In the genomic region with DNA sequence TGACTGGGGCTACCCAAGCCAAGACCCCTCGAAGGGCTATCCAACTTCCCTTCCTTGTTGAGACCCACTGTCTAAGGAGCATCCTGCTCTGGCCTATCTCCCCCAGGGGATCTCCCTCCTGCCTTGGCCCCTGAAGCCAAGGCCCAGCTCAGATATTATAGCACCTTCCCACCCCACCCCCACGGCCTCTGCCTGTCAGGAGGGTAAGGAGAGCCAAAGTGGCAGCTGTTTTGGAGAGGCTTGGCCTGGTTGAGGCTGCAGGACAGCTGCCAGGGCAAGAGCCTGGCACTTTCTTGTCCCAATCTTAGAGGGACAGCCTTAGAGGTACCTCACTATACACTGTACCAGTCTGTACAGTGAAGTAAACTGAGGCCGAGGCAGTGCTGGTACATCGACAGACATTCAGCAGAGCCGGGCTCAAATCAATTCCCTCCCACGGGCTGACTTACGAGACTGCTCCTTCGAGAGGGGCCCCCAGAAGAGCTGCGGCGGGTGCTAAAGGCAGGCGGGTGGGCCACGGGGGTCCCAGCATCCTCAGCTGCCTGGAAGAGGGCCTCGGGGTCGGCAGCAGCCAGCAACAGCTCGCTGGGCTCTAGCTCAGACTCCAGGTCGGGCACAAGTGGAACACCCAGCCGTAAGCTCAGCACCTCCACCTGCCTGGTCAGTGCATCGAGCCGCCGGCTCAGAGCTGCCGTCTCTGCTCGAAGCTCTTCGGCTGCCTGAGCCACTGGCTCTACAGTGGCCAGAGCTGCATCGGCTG, we compare ENCODE assay signal across 15 mouse cellular contexts. TPM values are rescaled to one million over a fixed set of nuclear protein-coding genes. Genes with fewer than 3 reads are reported as not detected.
DNase-seq lines count a peak whose midpoint lies in the region; ATAC-seq and TF ChIP-seq lines count a peak whose summit lies in the region.
"Had no signal": no experiment of that assay in that cellular context is flagged by ENCODE, and none has a peak within 500 bp of the region (broad histone marks: within the 10 kb centered on the region; RNA-seq: fewer than 3 reads in every experiment).

No protein-coding gene starts in this region.

- peak overlapping the region; percentile 68 for H3K9ac ChIP-seq in heart, embryonic 13.5 days
- H3K9ac ChIP-seq: hindbrain, embryonic 15.5 days; lung, embryonic 14.5 days; neural tube, embryonic 13.5 days; stomach, embryonic 15.5 days had no signal

- 78% methylated on average over 24 of the region's 24 CpGs for WGBS in heart, embryonic 13.5 days
- 93% methylated on average over 24 of the region's 24 CpGs for WGBS in small intestine, adult 2 months

- no peak for TF ChIP-seq POLR2A in small intestine, adult 2 months (IDR thresholded peaks at IDR 0.05; ENCODE audit: low read depth, low read length)

- intact Hi-C loops in left cerebral cortex, postnatal 4 days (cut with DNase I): no loop called here
- intact Hi-C loops in left cerebral cortex, postnatal 36 days (cut with DNase I): no loop called here
- intact Hi-C loops in gastrocnemius, adult 2 months (cut with DNase I): no loop called here

- no peaks in the 10 kb centered on the region for H3K9me3 ChIP-seq in heart, embryonic 13.5 days
- H3K9me3 ChIP-seq: hindbrain, embryonic 15.5 days; neural tube, embryonic 13.5 days; stomach, embryonic 15.5 days had no signal

- H3K27me3 ChIP-seq in heart, embryonic 13.5 days (replicated peaks): no peaks in the 10 kb centered on the region
- no peaks in the 10 kb centered on the region for H3K27me3 ChIP-seq in small intestine, adult 2 months (ENCODE audit: control insufficient read depth, insufficient read depth, low read length)
- H3K27me3 ChIP-seq: hindbrain, embryonic 15.5 days; neural tube, embryonic 13.5 days; stomach, embryonic 15.5 days had no signal

- TF ChIP-seq CTCF in gastrocnemius, adult 2 months (IDR thresholded peaks at IDR 0.05): no peak
- no peak for TF ChIP-seq CTCF in small intestine, adult 2 months (IDR thresholded peaks at IDR 0.05; ENCODE audit: extremely low read depth, insufficient read length, insufficient replicate concordance, low read depth, low read length)

- H3K27ac ChIP-seq in gastrocnemius, adult 2 months: peak overlapping the region; percentile 91
- peak overlapping the region; percentile 70 for H3K27ac ChIP-seq in heart, embryonic 13.5 days (replicated peaks)
- H3K27ac ChIP-seq in small intestine, adult 2 months (ENCODE audit: insufficient read depth, low read depth, low read length): no peak overlapping the region
- H3K27ac ChIP-seq: hindbrain, embryonic 15.5 days; neural tube, embryonic 13.5 days; stomach, embryonic 15.5 days had no signal

- peaks cover 25% of the 10 kb centered on the region for H3K4me1 ChIP-seq in heart, embryonic 13.5 days
- no peaks in the 10 kb centered on the region for H3K4me1 ChIP-seq in small intestine, adult 2 months (ENCODE audit: control insufficient read depth, insufficient read depth, insufficient read length, low read length)
- H3K4me1 ChIP-seq: hindbrain, embryonic 15.5 days; neural tube, embryonic 13.5 days; stomach, embryonic 15.5 days had no signal

- H3K36me3 ChIP-seq in heart, embryonic 13.5 days: peaks cover 100% of the 10 kb centered on the region
- H3K36me3 ChIP-seq in small intestine, adult 2 months (ENCODE audit: control insufficient read depth, insufficient read depth, low read length): peaks cover 78% of the 10 kb centered on the region
- H3K36me3 ChIP-seq: hindbrain, embryonic 15.5 days had no signal

- H3K4me2 ChIP-seq in heart, embryonic 13.5 days: peak overlapping the region; percentile 42
- H3K4me2 ChIP-seq: hindbrain, embryonic 15.5 days; lung, embryonic 14.5 days; neural tube, embryonic 13.5 days; stomach, embryonic 15.5 days had no signal

- no peak for ATAC-seq in heart, embryonic 13.5 days (ENCODE audit: extremely low read depth, insufficient number of reproducible peaks, low FRiP score, low TSS enrichment)
- ATAC-seq: forebrain, embryonic 16.5 days had no signal

- peak overlapping the region; percentile 75 for H3K4me3 ChIP-seq in gastrocnemius, adult 2 months
- peak overlapping the region; percentile 10; the same call in 1 of the 2 replicates for H3K4me3 ChIP-seq in heart, embryonic 13.5 days
- peak overlapping the region; percentile 28 for H3K4me3 ChIP-seq in small intestine, adult 2 months (ENCODE audit: low read depth, low read length)
- H3K4me3 ChIP-seq: hindbrain, embryonic 15.5 days; neural tube, embryonic 13.5 days; stomach, embryonic 15.5 days had no signal

- DNase-seq in left cerebral cortex, postnatal 4 days: peak; percentile 81
- no peak for DNase-seq in left cerebral cortex, postnatal 36 days (ENCODE audit: low spot score in 2 of 2)
- peak; percentile 92 for DNase-seq in gastrocnemius, adult 2 months
- no peak for DNase-seq in natural killer cell, adult 2 months (ENCODE audit: low spot score in 2 of 2)
- DNase-seq in urinary bladder, adult 18-20 months (ENCODE audit: low spot score in 2 of 2): no peak
- DNase-seq: adrenal gland, postnatal 36 days; kidney, adult 9 months; lung, embryonic 14.5 days had no signal

RNA-seq across cellular contexts. Expression of a gene that starts 12.7 kb away (rescaled TPM):
- 100 to 1,000 TPM; 163 to 165 TPM for total RNA-seq in left cerebral cortex, postnatal 4 days (2021)
- 100 to 1,000 TPM; 128 to 155 TPM for total RNA-seq in left cerebral cortex, postnatal 36 days (2021)
- 10 to 100 TPM; 11.6 to 17.5 TPM for total RNA-seq in gastrocnemius, adult 2 months (2021)
- polyA plus RNA-seq in heart, embryonic 13.5 days (2015; fragmentation: Nextera tagmentation; extraction: Ambion mirVana): 128 and 130 TPM in 2 replicates
- 107 and 174 TPM in 2 replicates for polyA plus RNA-seq in small intestine, adult 2 months (2012; rRNA removed)
- total RNA-seq: megakaryocyte-erythroid progenitor cell, adult 5-6 weeks had no signal

RNA-seq across cellular contexts. Expression of a gene that starts 13.3 kb away (rescaled TPM):
- total RNA-seq in left cerebral cortex, postnatal 4 days (2021): 10 to 100 TPM; 15.0 to 17.6 TPM
- total RNA-seq in left cerebral cortex, postnatal 36 days (2021): 1 to 10 TPM; 8.2 to 8.9 TPM
- total RNA-seq in gastrocnemius, adult 2 months (2021): 100 to 1,000 TPM in 1 of 2 experiments, 10 to 100 TPM in 1; 70.3 to 119 TPM
- 77.1 and 79.5 TPM in 2 replicates for polyA plus RNA-seq in heart, embryonic 13.5 days (2015; fragmentation: Nextera tagmentation; extraction: Ambion mirVana)
- polyA plus RNA-seq in small intestine, adult 2 months (2012; rRNA removed): 46.4 and 54.0 TPM in 2 replicates

RNA-seq across cellular contexts. Expression of a gene that starts 22.5 kb away (rescaled TPM):
- total RNA-seq in left cerebral cortex, postnatal 4 days (2021): 10 to 100 TPM; 15.5 to 20.3 TPM
- 10 to 100 TPM; 53.7 to 58.3 TPM for total RNA-seq in left cerebral cortex, postnatal 36 days (2021)
- total RNA-seq in gastrocnemius, adult 2 months (2021): 1 to 10 TPM; 2.3 to 5.7 TPM
- 9.0 and 10.0 TPM in 2 replicates for polyA plus RNA-seq in heart, embryonic 13.5 days (2015; fragmentation: Nextera tagmentation; extraction: Ambion mirVana)
- polyA plus RNA-seq in small intestine, adult 2 months (2012; rRNA removed): 12.9 and 22.5 TPM in 2 replicates
- total RNA-seq: megakaryocyte-erythroid progenitor cell, adult 5-6 weeks had no signal

RNA-seq across cellular contexts. Expression of a gene that starts 39.1 kb away (rescaled TPM):
- total RNA-seq in left cerebral cortex, postnatal 4 days (2021): 10 to 100 TPM; 14.6 to 15.4 TPM
- total RNA-seq in left cerebral cortex, postnatal 36 days (2021): 1 to 10 TPM; 2.3 to 4.9 TPM
- total RNA-seq in gastrocnemius, adult 2 months (2021): not detected
- polyA plus RNA-seq in heart, embryonic 13.5 days (2015; fragmentation: Nextera tagmentation; extraction: Ambion mirVana): 0.11 and 0.16 TPM in 2 replicates
- 0.18 and 0.48 TPM in 2 replicates for polyA plus RNA-seq in small intestine, adult 2 months (2012; rRNA removed)

Comparison
In these comparisons a context has a peak if more than half of its experiments do, and no peak if none do; other contexts are left out.
1. DNase-seq: peak in left cerebral cortex, postnatal 4 days (single experiment) and gastrocnemius, adult 2 months (single experiment); none in left cerebral cortex, postnatal 36 days (0 of 2), natural killer cell, adult 2 months (0 of 2) and urinary bladder, adult 18-20 months (0 of 2).
2. H3K4me3 ChIP-seq: peak in every context shown above with its lines; median percentile 75 in gastrocnemius, adult 2 months; 28 in small intestine, adult 2 months; 10 in heart, embryonic 13.5 days.
3. RNA of a gene that starts 12.7 kb away (total RNA-seq): 163 to 165 TPM in left cerebral cortex, postnatal 4 days and 128 to 155 TPM in left cerebral cortex, postnatal 36 days; 11.6 to 17.5 TPM in gastrocnemius, adult 2 months; every median in the first group is over 4 times any median in the second.